Mouse (Mus musculus): Measurements from ENCODE around the gene Cluh. TPM values are rescaled to one million over a fixed set of nuclear protein-coding genes. Genes with fewer than 3 reads are reported as not detected.

Gene Cluh
- polyA plus RNA-seq, 1 experiment = 82.6 TPM

- no peak for TF ChIP-seq GATA1 (IDR thresholded peaks at IDR 0.05; ENCODE audit: low read length)
Measured at GRCm38 (mm10) chr11:74699505-74699904, 50.2 kb downstream of the Cluh start.

GRCm38 (mm10) chr11:74704068-74704467, 54.8 kb downstream of the Cluh start:
- TF ChIP-seq GATA1 (IDR thresholded peaks at IDR 0.05; ENCODE audit: low read length) = no peak

GRCm38 (mm10) chr11:74708781-74709180, 59.5 kb downstream of the Cluh start:
- TF ChIP-seq GATA1 (IDR thresholded peaks at IDR 0.05; ENCODE audit: low read length) = no peak

- TF ChIP-seq GATA1 (IDR thresholded peaks at IDR 0.05; ENCODE audit: low read length) = no peak
Measured at GRCm38 (mm10) chr11:74710671-74711070, 61.4 kb downstream of the Cluh start.

- TF ChIP-seq GATA1 (IDR thresholded peaks at IDR 0.05; ENCODE audit: low read length) = no peak
Measured at GRCm38 (mm10) chr11:74715971-74716525, 66.8 kb downstream of the Cluh start.

Other genes starting within 250 kb of the Cluh start
- 4.6 and 4.7 TPM in 2 replicates for gene Rap1gap2, start 38.6 kb upstream of the Cluh start, polyA plus RNA-seq (2012)
- not detected in 2 replicates for gene Ccdc92b, start 29.9 kb upstream of the Cluh start, polyA plus RNA-seq (2012)
- gene Pafah1b1, start 75.2 kb downstream of the Cluh start, polyA plus RNA-seq (2012) = 9.6 and 12.7 TPM in 2 replicates
- 24.8 and 34.6 TPM in 2 replicates for gene Mettl16, start 121.3 kb downstream of the Cluh start, polyA plus RNA-seq (2012)
- gene Mnt, start 181.4 kb downstream of the Cluh start, polyA plus RNA-seq (2012) = 132 and 166 TPM in 2 replicates
- gene Sgsm2, start 247.6 kb downstream of the Cluh start, polyA plus RNA-seq (2012) = 9.6 and 10.2 TPM in 2 replicates
- gene Tsr1, start 248.6 kb downstream of the Cluh start, polyA plus RNA-seq (2012) = 36.3 and 39.4 TPM in 2 replicates